ENCODE assay signal across 9 mouse cellular contexts in genomic region chr19:32390116-32390515, GRCm38 (mm10). TPM values are rescaled to one million over a fixed set of nuclear protein-coding genes. Genes with fewer than 3 reads are reported as not detected.
A peak's percentile ranks its signal among the peaks of the same experiment; 100 is the strongest.
DNase-seq lines count a peak whose midpoint lies in the region; ATAC-seq lines count a peak whose summit lies in the region.
"Had no signal": no experiment of that assay in that cellular context is flagged by ENCODE, and none has a peak within 500 bp of the region (broad histone marks: within the 10 kb centered on the region; RNA-seq: fewer than 3 reads in every experiment).

No protein-coding gene starts in this region.

- H3K4me3 ChIP-seq in heart, embryonic 13.5 days, result peak overlapping the region; percentile 93
- peak overlapping the region; percentile 85 for H3K4me3 ChIP-seq in hindbrain, embryonic 12.5 days
- peak overlapping the region; percentile 83 for H3K4me3 ChIP-seq in midbrain, embryonic 13.5 days (replicated peaks)

- H3K27ac ChIP-seq in heart, embryonic 13.5 days (replicated peaks), result peak overlapping the region; percentile 97
- H3K27ac ChIP-seq in hindbrain, embryonic 12.5 days, result peak overlapping the region; percentile 96; the same call in 1 of the 2 replicates
- H3K27ac ChIP-seq in midbrain, embryonic 13.5 days, result peak overlapping the region; percentile 97; the same call in 1 of the 2 replicates

- peak overlapping the region; percentile 96 for H3K9ac ChIP-seq in heart, embryonic 13.5 days
- H3K9ac ChIP-seq in hindbrain, embryonic 12.5 days, result peak overlapping the region; percentile 85
- peak overlapping the region; percentile 90 for H3K9ac ChIP-seq in midbrain, embryonic 13.5 days (replicated peaks)

- no peak for DNase-seq in heart, postnatal 4 days
- DNase-seq in R1 (ENCODE audit: low read depth, low spot score), result peak; percentile 18
- no peak for DNase-seq in right cerebral cortex, postnatal 10 days (ENCODE audit: low spot score in 2 of 2)
- DNase-seq in layer of hippocampus, postnatal 36 days, result no peak

- H3K27me3 ChIP-seq in heart, embryonic 13.5 days (replicated peaks), result no peaks in the 10 kb centered on the region
- no peaks in the 10 kb centered on the region for H3K27me3 ChIP-seq in hindbrain, embryonic 12.5 days
- 0 out of 2 replicates have a peak, but pooled peaks cover 6% of the 10 kb centered on the region for H3K27me3 ChIP-seq in midbrain, embryonic 13.5 days
- H3K27me3 ChIP-seq: Patski had no signal

- no peak for ATAC-seq in heart, embryonic 13.5 days (ENCODE audit: extremely low read depth, insufficient number of reproducible peaks, low FRiP score, low TSS enrichment)
- ATAC-seq in hindbrain, embryonic 12.5 days (ENCODE audit: low FRiP score), result no peak
- ATAC-seq in midbrain, embryonic 13.5 days, result no peak
- no peak for ATAC-seq in frontal cortex, adult (ENCODE audit: low TSS enrichment)

- H3K4me2 ChIP-seq in heart, embryonic 13.5 days, result peak overlapping the region; percentile 95
- H3K4me2 ChIP-seq in hindbrain, embryonic 12.5 days (replicated peaks), result peak overlapping the region; percentile 93
- peak overlapping the region; percentile 86 for H3K4me2 ChIP-seq in midbrain, embryonic 13.5 days (replicated peaks)

- peaks cover 34% of the 10 kb centered on the region for H3K4me1 ChIP-seq in heart, embryonic 13.5 days
- H3K4me1 ChIP-seq in hindbrain, embryonic 12.5 days, result peaks cover 18% of the 10 kb centered on the region
- H3K4me1 ChIP-seq in midbrain, embryonic 13.5 days (replicated peaks), result peaks cover 24% of the 10 kb centered on the region

- H3K9me3 ChIP-seq in heart, embryonic 13.5 days, result no peaks in the 10 kb centered on the region
- no peaks in the 10 kb centered on the region for H3K9me3 ChIP-seq in hindbrain, embryonic 12.5 days (replicated peaks)
- no peaks in the 10 kb centered on the region for H3K9me3 ChIP-seq in midbrain, embryonic 13.5 days

- H3K36me3 ChIP-seq in heart, embryonic 13.5 days, result peaks cover 4% of the 10 kb centered on the region
- no peaks in the 10 kb centered on the region for H3K36me3 ChIP-seq in hindbrain, embryonic 12.5 days
- H3K36me3 ChIP-seq in midbrain, embryonic 13.5 days, result no peaks in the 10 kb centered on the region

- 28% methylated on average over 7 of the region's 7 CpGs for WGBS in heart, embryonic 13.5 days
- WGBS in hindbrain, embryonic 12.5 days, result 82% methylated on average over 7 of the region's 7 CpGs
- WGBS in midbrain, embryonic 13.5 days, result 85% methylated on average over 7 of the region's 7 CpGs

RNA-seq across cellular contexts. Expression of gene Sgms1, which starts 0.6 kb away (rescaled TPM):
- 33.3 and 39.8 TPM in 2 replicates for polyA plus RNA-seq in heart, embryonic 13.5 days (2015; fragmentation: Nextera tagmentation; extraction: Ambion mirVana)
- 10 to 100 TPM; 50.5 to 57.4 TPM for total RNA-seq in heart, postnatal 4 days (2021)
- 18.1 and 19.2 TPM in 2 replicates for polyA plus RNA-seq in hindbrain, embryonic 12.5 days (2016; fragmentation: Nextera tagmentation; extraction: Ambion mirVana)
- 11.1 and 12.7 TPM in 2 replicates for polyA plus RNA-seq in midbrain, embryonic 13.5 days (2015; fragmentation: Nextera tagmentation; extraction: Ambion mirVana)
- total RNA-seq in layer of hippocampus, postnatal 36 days (2021), result 10 to 100 TPM; 53.6 to 64.1 TPM
